Mouse (Mus musculus): Measurements from ENCODE around the gene Tfap2e.

DNA sequence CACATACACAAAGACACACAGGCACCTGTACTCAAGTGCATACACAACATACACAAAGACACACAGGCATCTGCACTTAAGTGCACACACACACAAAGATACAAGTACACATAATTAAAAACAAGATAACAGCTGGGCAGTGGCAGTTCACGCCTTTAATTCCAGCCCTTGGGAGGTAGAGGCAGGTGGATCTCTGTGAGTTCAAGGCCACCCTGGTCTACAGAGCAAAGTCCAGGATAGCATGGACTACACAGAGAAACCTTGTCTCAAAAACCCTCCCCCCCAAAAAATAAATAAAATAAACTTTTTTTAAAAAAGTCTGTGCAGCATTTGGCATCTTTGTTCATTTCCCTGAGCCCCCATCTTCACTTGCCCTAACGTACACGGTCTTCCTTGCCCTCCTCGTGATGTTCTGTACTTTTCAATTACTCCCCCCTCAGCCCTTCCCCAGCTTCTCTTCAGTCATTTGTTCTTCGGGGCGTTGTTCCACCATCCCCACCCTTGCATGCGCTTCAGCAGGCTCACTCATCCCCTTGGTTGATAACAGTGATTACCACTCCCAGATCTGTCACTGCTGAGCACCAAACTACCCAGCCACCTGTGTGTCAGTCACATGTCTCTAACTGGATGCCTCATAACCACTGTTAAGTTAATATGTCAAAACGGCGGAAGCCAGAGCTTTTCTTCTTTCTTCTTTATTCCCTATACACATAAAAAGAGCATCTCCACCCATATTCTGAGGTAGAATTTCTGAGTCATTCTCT is 33.9 kb upstream of the Tfap2e start:
- TF ChIP-seq CTCF (IDR thresholded peaks at IDR 0.05): no peak
- no peak for TF ChIP-seq EP300 (IDR thresholded peaks at IDR 0.05)
